Mouse (Mus musculus) MEL (cell line): ENCODE data around the gene Ppp4r3a. TPM values are rescaled to one million over a fixed set of nuclear protein-coding genes. Genes with fewer than 3 reads are reported as not detected.

Source experiments
- DNase-seq: peaks from one replicate; pipeline ENCODE4 v3.0.0; 2011; ENCODE audit warnings: low read depth, low spot score
- H3K27ac ChIP-seq: 2 replicates; pipeline ENCODE4 v1.5.1; 2012; ENCODE audit warnings: low read depth, mild to moderate bottlenecking, control low read depth, low read length, moderate library complexity; ENCODE audit not compliant: control insufficient read depth
- H3K27me3 ChIP-seq, 2 experiments: fragments of 150-350 bp in 1 of 2; sonication (generic) in 1 of 2; 2 replicates each; pipeline ENCODE4 v1.6.1; 2012; ENCODE audit warnings: low read length in 2 of 2, mild to moderate bottlenecking in 2 of 2, improper control_type of control experiment in 1 of 2, moderate library complexity in 1 of 2; ENCODE audit not compliant: insufficient read depth in 2 of 2, control insufficient read depth in 1 of 2
- H3K36me3 ChIP-seq, 2 experiments: 2 replicates each; pipeline ENCODE4 v1.6.1; 2012 to 2014; ENCODE audit warnings: low read length in 2 of 2, improper control_type of control experiment in 1 of 2, inconsistent platforms in 1 of 2, mild to moderate bottlenecking in 1 of 2; ENCODE audit not compliant: insufficient read depth in 2 of 2, control insufficient read depth in 1 of 2
- H3K4me1 ChIP-seq, 2 experiments: fragments of 150-350 bp in 1 of 2; sonication (generic) in 1 of 2; 2 replicates each; pipeline ENCODE4 v1.6.1; 2012; ENCODE audit warnings: low read length in 2 of 2, improper control_type of control experiment in 1 of 2, mild to moderate bottlenecking in 1 of 2; ENCODE audit not compliant: insufficient read depth in 2 of 2, control insufficient read depth in 1 of 2
- H3K4me3 ChIP-seq, 2 experiments: fragments of 150-350 bp in 1 of 2; sonication (generic) in 1 of 2; 2 replicates each; pipeline ENCODE4 v1.5.1; 2012; ENCODE audit warnings: low read depth in 2 of 2, low read length in 2 of 2, mild to moderate bottlenecking in 2 of 2, moderate library complexity in 2 of 2, control low read depth in 1 of 2, improper control_type of control experiment in 1 of 2; ENCODE audit not compliant: control insufficient read depth in 1 of 2, insufficient read depth in 1 of 2
- H3K79me2 ChIP-seq: 2 replicates; pipeline ENCODE4 v1.6.1; 2012; ENCODE audit warnings: mild to moderate bottlenecking, low read length, moderate library complexity; ENCODE audit not compliant: control insufficient read depth, poor library complexity, insufficient read depth
- H3K9ac ChIP-seq: 2 replicates; pipeline ENCODE4 v1.6.1; 2012; ENCODE audit warnings: low read depth, mild to moderate bottlenecking, control low read depth, low read length, moderate library complexity; ENCODE audit not compliant: control insufficient read depth, poor library complexity, severe bottlenecking
- H3K9me3 ChIP-seq: fragments of 150-350 bp; sonication (generic); replicated peaks from 2 replicates; pipeline ENCODE4 v1.6.1; 2012; ENCODE audit warnings: mild to moderate bottlenecking, low read length, improper control_type of control experiment, moderate library complexity; ENCODE audit not compliant: insufficient read depth
- CHD1 ChIP-seq: IDR thresholded peaks from 2 replicates; pipeline ENCODE4 v1.6.1; 2012; ENCODE audit warnings: low read depth, mild to moderate bottlenecking, inconsistent platforms, low read length, improper control_type of control experiment
- CHD2 ChIP-seq: IDR thresholded peaks from 2 replicates; pipeline ENCODE4 v1.6.1; 2011; ENCODE audit warnings: low read length, improper control_type of control experiment
- ELF1 ChIP-seq: IDR thresholded peaks from 2 replicates; pipeline ENCODE4 v1.6.1; 2014; ENCODE audit warnings: low read depth, mild to moderate bottlenecking, inconsistent platforms, low read length, improper control_type of control experiment, moderate library complexity
- ETS1 ChIP-seq: IDR thresholded peaks from 2 replicates; pipeline ENCODE4 v1.6.1; 2012; ENCODE audit warnings: low read depth, mild to moderate bottlenecking, inconsistent platforms, low read length, improper control_type of control experiment, moderate library complexity
- GATA1 ChIP-seq: IDR thresholded peaks from 2 replicates; pipeline ENCODE4 v1.6.1; 2011; ENCODE audit warnings: low read depth, low read length, improper control_type of control experiment
- KAT2A ChIP-seq: conservative IDR thresholded peaks from 2 replicates; pipeline ENCODE4 v1.6.1; 2012; ENCODE audit warnings: low read depth, low read length, improper control_type of control experiment, inconsistent platforms
- MAFK ChIP-seq: IDR thresholded peaks from 2 replicates; pipeline ENCODE4 v1.6.1; 2011; ENCODE audit warnings: low read depth, mild to moderate bottlenecking, low read length, improper control_type of control experiment, borderline replicate concordance
- MAX ChIP-seq: IDR thresholded peaks from 2 replicates; pipeline ENCODE4 v1.6.1; 2011; ENCODE audit warnings: low read length, improper control_type of control experiment
- MAZ ChIP-seq: IDR thresholded peaks from 2 replicates; pipeline ENCODE4 v1.6.1; 2012; ENCODE audit warnings: low read depth, mild to moderate bottlenecking, inconsistent platforms, low read length, improper control_type of control experiment
- RCOR1 ChIP-seq: IDR thresholded peaks from 2 replicates; pipeline ENCODE4 v1.6.1; 2012; ENCODE audit warnings: low read depth, mild to moderate bottlenecking, inconsistent platforms, low read length, improper control_type of control experiment
- UBTF ChIP-seq: IDR thresholded peaks from 2 replicates; pipeline ENCODE4 v1.6.1; 2012; ENCODE audit warnings: low read depth, mild to moderate bottlenecking, inconsistent platforms, low read length, improper control_type of control experiment, moderate library complexity, borderline replicate concordance; ENCODE audit not compliant: insufficient read depth
- USF1 ChIP-seq: IDR thresholded peaks from 2 replicates; pipeline ENCODE4 v1.6.1; 2014; ENCODE audit warnings: low read depth, mild to moderate bottlenecking, inconsistent platforms, low read length, improper control_type of control experiment, moderate library complexity
- ZC3H11A ChIP-seq: IDR thresholded peaks from 2 replicates; pipeline ENCODE4 v1.6.1; 2012; ENCODE audit warnings: low read depth, mild to moderate bottlenecking, inconsistent platforms, low read length, improper control_type of control experiment
- ZMIZ1 ChIP-seq: IDR thresholded peaks from 2 replicates; pipeline ENCODE4 v1.6.1; 2012; ENCODE audit warnings: low read depth, mild to moderate bottlenecking, inconsistent platforms, low read length, improper control_type of control experiment, moderate library complexity
- ZNF384 ChIP-seq: IDR thresholded peaks from 2 replicates; pipeline ENCODE4 v1.6.1; 2012; ENCODE audit warnings: low read depth, mild to moderate bottlenecking, inconsistent platforms, low read length, improper control_type of control experiment
- polyA plus RNA-seq, 2 experiments: library from polyadenylated mRNA; stranded (reverse) in 1 of 2; unstranded in 1 of 2; fragments of >175 nt in 1 of 2; fragments of >200 nt in 1 of 2; gene quantifications; 2 replicates each; pipeline versions ENCODE4 v1.2.1 to v1.2.4; 2012; ENCODE audit warnings: low replicate concordance in 2 of 2, low read depth in 1 of 2; ENCODE audit not compliant: insufficient read length in 2 of 2, insufficient read depth in 1 of 2, missing spikeins in 1 of 2
- total RNA-seq: library from RNA; depleted of rRNA; stranded (reverse); fragments of 300-350 nt; gene quantifications from 2 replicates; pipeline ENCODE4 v1.2.3, GENCODE M21; 2012

Ppp4r3a gene
- total and polyA plus RNA-seq, 3 experiments = 48.5 to 701 (median 61.2) TPM

DNA sequence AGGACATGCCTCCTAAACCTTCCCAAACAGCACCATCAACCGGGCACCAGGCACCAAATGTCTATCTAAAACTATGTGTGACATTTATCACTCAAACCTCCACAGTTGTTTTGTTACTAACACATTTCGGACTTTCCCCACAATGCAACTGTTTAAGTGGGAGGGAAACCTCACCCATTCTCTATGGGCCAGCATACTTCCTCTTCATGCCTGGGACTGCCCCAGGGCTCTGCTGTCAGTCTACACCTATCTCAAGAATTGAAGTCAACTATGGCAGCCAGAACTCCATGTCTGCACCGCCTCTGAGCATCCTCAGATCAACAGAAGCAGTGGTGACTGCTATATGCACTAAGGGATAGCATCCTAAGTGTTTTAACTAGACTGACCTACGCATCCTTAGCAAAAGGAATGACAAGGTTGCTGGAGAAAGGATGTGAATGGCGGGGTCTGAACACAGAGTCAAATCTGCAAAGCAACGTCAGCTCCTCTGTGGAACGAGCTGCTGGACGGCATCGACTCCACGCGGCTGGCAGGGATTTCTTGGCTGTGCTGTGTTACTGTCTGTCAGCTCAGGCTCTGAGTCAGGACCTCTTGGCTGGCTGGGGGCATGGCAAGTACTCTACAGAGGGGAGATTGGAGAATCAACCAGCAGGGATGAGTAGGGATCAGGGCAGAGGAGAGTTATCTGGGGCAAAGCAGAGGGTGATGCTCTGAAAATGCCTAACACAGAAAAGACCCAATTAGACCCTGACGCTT is 77.7 kb downstream of the Ppp4r3a start:
- no peak overlapping the region for H3K4me3 ChIP-seq
- H3K27me3 ChIP-seq = no peaks in the 10 kb centered on the region
- H3K4me1 ChIP-seq = peaks cover 7 to 39% of the 10 kb centered on the region in 2 experiments
- DNase-seq = peak; percentile 44
- no peaks in the 10 kb centered on the region for H3K9me3 ChIP-seq
- TF ChIP-seq RCOR1 (no peak), MAZ (no peak), ZMIZ1 (no peak), CHD2 (no peak), ELF1 (no peak), ZC3H11A (no peak), USF1 (no peak), GATA1 (no peak), KAT2A (no peak), ZNF384 (no peak), ETS1 (no peak), MAFK (no peak), MAX (no peak)
- H3K79me2 ChIP-seq = peaks cover 8% of the 10 kb centered on the region; the same call in 1 of the 2 replicates
- H3K27ac ChIP-seq = no peak overlapping the region
- H3K9ac ChIP-seq = no peak overlapping the region
- H3K36me3 ChIP-seq = peaks cover 0 to 20% of the 10 kb centered on the region in 2 experiments; a peak in 2 of 4 replicates

DNA sequence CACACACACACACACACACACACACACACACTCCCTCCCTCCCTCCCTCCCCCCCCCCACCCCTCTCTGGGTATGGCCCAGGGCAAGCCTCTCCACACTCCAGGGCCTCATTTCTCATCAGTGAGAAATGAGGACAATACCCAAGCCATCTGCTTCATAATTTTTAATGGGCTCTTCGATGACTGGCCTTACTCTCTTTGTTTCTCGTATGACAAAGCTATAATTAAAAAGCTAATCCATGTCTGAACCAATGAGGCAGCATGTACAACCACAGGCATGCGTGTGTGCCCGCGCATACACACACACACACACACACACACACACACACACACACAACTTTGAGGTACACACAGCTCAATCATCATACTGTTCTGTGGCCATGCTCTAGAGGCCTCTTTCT is 78.5 kb downstream of the Ppp4r3a start:
- TF ChIP-seq MAZ (no peak), UBTF (no peak), CHD1 (no peak), ELF1 (no peak)

More for the DNA sequence above, 78.5 kb downstream of the Ppp4r3a start:
- peaks cover 12% of the 10 kb centered on the region; the same call in 1 of the 2 replicates for H3K79me2 ChIP-seq
- H3K36me3 ChIP-seq = peaks cover 0 to 17% of the 10 kb centered on the region in 2 experiments; a peak in 2 of 4 replicates
- H3K4me1 ChIP-seq = peaks cover 6 to 33% of the 10 kb centered on the region in 2 experiments
- H3K4me3 ChIP-seq = no peak overlapping the region
- H3K9ac ChIP-seq = no peak overlapping the region
- no peaks in the 10 kb centered on the region for H3K27me3 ChIP-seq
- no peak for DNase-seq
- no peak overlapping the region for H3K27ac ChIP-seq
- no peaks in the 10 kb centered on the region for H3K9me3 ChIP-seq
